20 mouse cellular contexts compared by ENCODE assay signal in genomic region chr8:70089296-70089960, GRCm38 (mm10). TPM values are rescaled to one million over a fixed set of nuclear protein-coding genes. Genes with fewer than 3 reads are reported as not detected.
A peak's percentile ranks its signal among the peaks of the same experiment; 100 is the strongest.
DNase-seq lines count a peak whose midpoint lies in the region; ATAC-seq lines count a peak whose summit lies in the region.
"Had no signal": no experiment of that assay in that cellular context is flagged by ENCODE, and none has a peak within 500 bp of the region (broad histone marks: within the 10 kb centered on the region; RNA-seq: fewer than 3 reads in every experiment).

No protein-coding gene starts in this region.

- peaks cover 12% of the 10 kb centered on the region for H3K36me3 ChIP-seq in hindbrain, embryonic 14.5 days (replicated peaks; ENCODE audit: control insufficient read depth, insufficient read depth)
- H3K36me3 ChIP-seq: embryonic facial prominence, embryonic 12.5 days; limb, embryonic 15.5 days had no signal

- peaks cover 20% of the 10 kb centered on the region for H3K4me1 ChIP-seq in hindbrain, embryonic 14.5 days (replicated peaks; ENCODE audit: control insufficient read depth, insufficient read depth, low read length)

- DNase-seq in embryo, embryonic 10 days (ENCODE audit: low spot score) = peak; percentile 28
- no peak for DNase-seq in embryo, embryonic 9.5 days (ENCODE audit: extremely low spot score)
- peak; percentile 91 for DNase-seq in ES-CJ7 (ENCODE audit: low read depth, low spot score)
- DNase-seq in hindbrain, embryonic 14.5 days (ENCODE audit: low spot score) = no peak
- peak; percentile 29 for DNase-seq in neural tube, embryonic 10.5 days (ENCODE audit: extremely low spot score, low spot score)
- no peak for DNase-seq in layer of hippocampus, adult 11-12 months (ENCODE audit: low spot score)
- no peak for DNase-seq in lung, postnatal 36 days
- DNase-seq in spleen, postnatal 4 days (ENCODE audit: low spot score in 2 of 2) = no peak
- DNase-seq: cerebellum, postnatal 10 days; gastrocnemius, postnatal 10 days; heart, postnatal 36 days; kidney, adult 18-20 months; lung, adult 18-20 months had no signal

- H3K4me2 ChIP-seq in hindbrain, embryonic 14.5 days (replicated peaks) = no peak overlapping the region
- H3K4me2 ChIP-seq: embryonic facial prominence, embryonic 12.5 days; heart, embryonic 11.5 days; limb, embryonic 15.5 days had no signal

- peaks cover 53% of the 10 kb centered on the region for H3K27me3 ChIP-seq in hindbrain, embryonic 14.5 days (ENCODE audit: control insufficient read depth, insufficient read depth, low read length)
- H3K27me3 ChIP-seq: CH12.LX had no signal

- H3K4me3 ChIP-seq in hindbrain, embryonic 14.5 days (replicated peaks; ENCODE audit: low read length) = no peak overlapping the region
- H3K4me3 ChIP-seq: embryonic facial prominence, embryonic 12.5 days; forebrain, embryonic 12.5 days; limb, embryonic 15.5 days; myocyte had no signal

- no peak overlapping the region; the same call in 1 of the 2 replicates for H3K9ac ChIP-seq in hindbrain, embryonic 14.5 days
- H3K9ac ChIP-seq: embryonic facial prominence, embryonic 12.5 days; forebrain, embryonic 12.5 days; limb, embryonic 15.5 days had no signal

- peak; percentile 22 for ATAC-seq in hindbrain, embryonic 14.5 days (ENCODE audit: low FRiP score)
- ATAC-seq: Patski had no signal

- H3K9me3 ChIP-seq in hindbrain, embryonic 14.5 days (ENCODE audit: control insufficient read depth, low read length) = no peaks in the 10 kb centered on the region
- H3K9me3 ChIP-seq: embryonic facial prominence, embryonic 12.5 days; forebrain, embryonic 12.5 days; limb, embryonic 15.5 days had no signal

- H3K27ac ChIP-seq in hindbrain, embryonic 14.5 days = no peak overlapping the region
- H3K27ac ChIP-seq: embryonic facial prominence, embryonic 12.5 days; forebrain, embryonic 12.5 days; limb, embryonic 15.5 days had no signal

- 30% methylated on average over 9 of the region's 9 CpGs for WGBS in hindbrain, embryonic 14.5 days

RNA-seq across cellular contexts. Expression of gene Hapln4, which starts 6.2 kb away (rescaled TPM):
- 0.80 and 1.1 TPM in 2 replicates for polyA plus RNA-seq in hindbrain, embryonic 14.5 days (2014; fragmentation: Nextera tagmentation; extraction: Ambion mirVana)

RNA-seq across cellular contexts. Expression of gene Tm6sf2, which starts 16.7 kb away (rescaled TPM):
- polyA plus RNA-seq in hindbrain, embryonic 14.5 days (2014; fragmentation: Nextera tagmentation; extraction: Ambion mirVana) = 1.0 and 1.9 TPM in 2 replicates

RNA-seq across cellular contexts. Expression of gene Ncan, which starts 31.2 kb away (rescaled TPM):
- 141 and 152 TPM in 2 replicates for polyA plus RNA-seq in hindbrain, embryonic 14.5 days (2014; fragmentation: Nextera tagmentation; extraction: Ambion mirVana)
- polyA plus RNA-seq: myocyte had no signal

RNA-seq across cellular contexts. Expression of gene Nr2c2ap, which starts 41.7 kb away (rescaled TPM):
- 29.1 and 29.5 TPM in 2 replicates for polyA plus RNA-seq in hindbrain, embryonic 14.5 days (2014; fragmentation: Nextera tagmentation; extraction: Ambion mirVana)

RNA-seq across cellular contexts. Expression of gene Sugp1, which starts 46.8 kb away (rescaled TPM):
- 40.3 and 44.8 TPM in 2 replicates for polyA plus RNA-seq in hindbrain, embryonic 14.5 days (2014; fragmentation: Nextera tagmentation; extraction: Ambion mirVana)

Comparison
In these comparisons a context has a peak if more than half of its experiments do, and no peak if none do; other contexts are left out.
1. DNase-seq: peak in embryo, embryonic 10 days (single experiment), ES-CJ7 (single experiment) and neural tube, embryonic 10.5 days (single experiment); none in embryo, embryonic 9.5 days (single experiment), hindbrain, embryonic 14.5 days (single experiment), layer of hippocampus, adult 11-12 months (single experiment), lung, postnatal 36 days (single experiment) and spleen, postnatal 4 days (0 of 2).